Mouse (Mus musculus): ENCODE results near the gene Cpeb4.

The Cpeb4 gene

GRCm38 (mm10) chr11:31847469-31847805 is 24.6 kb upstream of the Cpeb4 start:
- no peak for DNase-seq

- no peak for DNase-seq
Measured at GRCm38 (mm10) chr11:31848725-31849124, 23.3 kb upstream of the Cpeb4 start.

GRCm38 (mm10) chr11:31850156-31850775 is 21.7 kb upstream of the Cpeb4 start:
- no peak for DNase-seq

- peak; percentile 26 for DNase-seq
Measured at GRCm38 (mm10) chr11:31850995-31851394, 21.0 kb upstream of the Cpeb4 start.

- DNase-seq, result no peak
Measured at GRCm38 (mm10) chr11:31851702-31852560, 20.1 kb upstream of the Cpeb4 start.

GRCm38 (mm10) chr11:31854955-31855354 is 17.1 kb upstream of the Cpeb4 start:
- DNase-seq, result no peak

- DNase-seq, result no peak
Measured at GRCm38 (mm10) chr11:31857479-31857878, 14.5 kb upstream of the Cpeb4 start.

GRCm38 (mm10) chr11:31861149-31861890 is 10.7 kb upstream of the Cpeb4 start:
- no peak for DNase-seq

- DNase-seq, result no peak
Measured at GRCm38 (mm10) chr11:31867976-31868375, 4.0 kb upstream of the Cpeb4 start.

GRCm38 (mm10) chr11:31870285-31871010 is 1.6 kb upstream of the Cpeb4 start:
- peak; percentile 99 for DNase-seq

- DNase-seq, result peak; percentile 62
Measured at GRCm38 (mm10) chr11:31871135-31871541, 873 bp upstream of the Cpeb4 start.

GRCm38 (mm10) chr11:31872546-31873261 is 693 bp downstream of the Cpeb4 start:
- peak; percentile 10 for DNase-seq

- no peak for DNase-seq
Measured at GRCm38 (mm10) chr11:31874071-31874470, 2.1 kb downstream of the Cpeb4 start.

GRCm38 (mm10) chr11:31883671-31884070 is 11.7 kb downstream of the Cpeb4 start:
- no peak for DNase-seq

GRCm38 (mm10) chr11:31885765-31886164 is 13.8 kb downstream of the Cpeb4 start:
- no peak for DNase-seq

- DNase-seq, result no peak
Measured at GRCm38 (mm10) chr11:31888229-31888628, 16.2 kb downstream of the Cpeb4 start.

- no peak for DNase-seq
Measured at GRCm38 (mm10) chr11:31892152-31892551, 20.1 kb downstream of the Cpeb4 start.

GRCm38 (mm10) chr11:31893639-31894038 is 21.6 kb downstream of the Cpeb4 start:
- DNase-seq, result no peak

GRCm38 (mm10) chr11:31896065-31896792 is 24.2 kb downstream of the Cpeb4 start:
- DNase-seq, result no peak

GRCm38 (mm10) chr11:31896905-31897304 is 24.9 kb downstream of the Cpeb4 start:
- DNase-seq, result no peak

- no peak for DNase-seq
Measured at GRCm38 (mm10) chr11:31899166-31899565, 27.2 kb downstream of the Cpeb4 start.

- no peak for DNase-seq
Measured at GRCm38 (mm10) chr11:31900736-31901135, 28.7 kb downstream of the Cpeb4 start.
